Mouse (Mus musculus) erythroblast, embryonic 14.5 days (primary cell): ENCODE measurements around the gene Mecr.

Experiments used
- GATA1 ChIP-seq: IDR thresholded peaks from 2 replicates; pipeline ENCODE4 v1.6.1; 2012; ENCODE audit warnings: low read length, inconsistent platforms, mixed read lengths
- TAL1 ChIP-seq: IDR thresholded peaks from 3 replicates; pipeline ENCODE4 v1.6.1; 2012; ENCODE audit warnings: low read length, inconsistent platforms, mixed read lengths

DNA sequence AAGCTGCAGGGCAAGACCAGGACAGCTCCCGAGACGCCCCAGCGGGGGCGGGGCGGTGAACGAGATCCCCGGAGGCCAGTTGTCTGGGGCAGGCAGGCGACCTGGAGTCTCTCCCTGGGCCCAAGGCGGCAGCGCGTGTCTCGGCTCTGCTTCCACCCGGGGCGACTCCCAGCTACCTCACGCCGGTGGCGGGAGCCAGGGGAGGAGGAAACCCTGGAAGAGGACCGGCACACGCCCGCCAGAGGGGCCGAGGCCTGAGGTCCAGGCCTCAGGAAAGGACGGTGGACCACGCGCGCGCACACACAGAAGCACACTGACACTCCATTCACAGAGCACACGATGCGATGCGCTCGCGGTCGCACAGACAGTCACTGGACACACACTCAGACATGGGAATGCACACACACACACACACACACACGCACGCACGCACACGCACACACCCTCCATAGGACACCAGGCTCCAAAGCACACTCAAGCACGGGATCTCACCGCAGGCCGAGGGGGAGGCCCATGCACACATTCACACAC is 6.9 kb upstream of the Mecr start:
- TF ChIP-seq GATA1, result no peak
- no peak for TF ChIP-seq TAL1
